Mouse (Mus musculus): ENCODE data around the gene Tent5a.

- no peak for TF ChIP-seq E2F4 (IDR thresholded peaks at IDR 0.05; ENCODE audit: insufficient read depth)
- TF ChIP-seq USF1 (IDR thresholded peaks at IDR 0.05; ENCODE audit: low read depth) = no peak
Measured at GRCm38 (mm10) chr9:85303378-85303777, 23.8 kb downstream of the Tent5a start.

All from myocyte (in vitro differentiated cells).